Mouse (Mus musculus) inflammation-experienced regulatory T-cells (primary cell): Measurements from ENCODE around the gene Tbc1d8. TPM values are rescaled to one million over a fixed set of nuclear protein-coding genes. Genes with fewer than 3 reads are reported as not detected.

Experiments used
- polyA plus RNA-seq, 2 experiments: library from polyadenylated mRNA; unstranded; fragments of 100-300 nt; shearing (Covaris generic); gene quantifications; one replicate each; pipeline ENCODE4 v1.2.1; 2017

The Tbc1d8 gene
- 1 to 10 TPM; 1.5 to 2.0 TPM for polyA plus RNA-seq

GRCm38 (mm10) chr1:39478057-39478895 is at the start of gene Tbc1d8:
Gene Tbc1d8, minus strand, starts transcription at chr1:39478755.

GRCm38 (mm10) chr1:39367601-39368266 is 110.8 kb downstream of the Tbc1d8 start, which contains the start of gene Rpl31:
Gene Rpl31, plus strand, starts transcription at chr1:39367842.

Other genes with a start within 250 kb of the Tbc1d8 start
- 100 to 1,000 TPM; 209 to 210 TPM for gene Rpl31, start 110.9 kb downstream of the Tbc1d8 start, polyA plus RNA-seq
- 10 to 100 TPM; 33.0 to 43.4 TPM for gene Cnot11, start 56.2 kb upstream of the Tbc1d8 start, polyA plus RNA-seq
- 10 to 100 TPM; 39.2 to 56.0 TPM for gene Rnf149, start 98.7 kb upstream of the Tbc1d8 start, polyA plus RNA-seq
- under 1 TPM in 1 of 2 experiments, not detected in 1; 0.22 TPM for gene Creg2, start 172.7 kb upstream of the Tbc1d8 start, polyA plus RNA-seq
- under 1 TPM in 1 of 2 experiments, not detected in 1; 0.10 TPM for gene Rfx8, start 242.2 kb upstream of the Tbc1d8 start, polyA plus RNA-seq